Mouse (Mus musculus): ENCODE data around the gene Il10ra.

GRCm38 (mm10) chr9:45280891-45281290, 11.9 kb upstream of the Il10ra start:
- no peak for TF ChIP-seq POLR2A (IDR thresholded peaks at IDR 0.05; ENCODE audit: extremely low read depth, insufficient read depth, low read length)
- no peak for TF ChIP-seq CTCF (IDR thresholded peaks at IDR 0.05; ENCODE audit: extremely low read depth, insufficient read depth, low read length)
